Mouse (Mus musculus): ENCODE data around the gene Wnt1.

Gene Wnt1

DNA sequence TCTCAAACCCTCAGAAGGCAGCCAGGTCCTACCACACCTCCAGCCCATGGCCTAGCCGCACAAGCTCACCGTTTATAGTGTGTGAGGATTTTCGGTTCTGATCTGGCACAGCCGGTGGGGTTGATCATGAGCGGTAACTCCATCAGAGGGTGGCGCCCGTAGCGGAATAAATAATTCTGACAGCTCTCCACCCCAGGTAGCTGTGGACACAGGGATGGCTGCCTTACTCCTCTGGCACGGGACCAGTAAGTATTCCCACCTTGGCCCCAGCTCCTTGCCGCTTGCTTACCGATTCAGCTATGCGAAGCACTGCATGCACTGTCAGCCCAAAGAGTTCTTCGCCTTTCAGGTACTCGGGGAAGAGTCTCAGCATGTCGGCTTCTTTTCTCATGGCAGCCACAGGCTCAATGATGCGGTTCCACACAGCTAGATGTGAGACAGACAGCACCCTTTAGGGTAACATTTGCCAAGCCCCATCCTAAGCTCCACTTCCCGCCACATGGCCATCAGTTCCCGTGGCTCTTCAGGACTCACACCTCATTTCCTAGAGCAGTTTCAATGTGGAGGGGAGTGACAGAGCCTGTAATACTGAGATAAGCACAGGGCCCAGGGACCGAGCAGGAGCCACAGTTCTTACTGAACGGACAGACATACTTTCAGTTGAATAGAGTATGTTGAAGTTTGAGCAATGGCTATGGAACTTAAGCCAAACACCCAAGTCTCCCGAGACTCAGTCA, 47.5 kb downstream of the Wnt1 start:
- no peak for DNase-seq (ENCODE audit: low spot score)

DNA sequence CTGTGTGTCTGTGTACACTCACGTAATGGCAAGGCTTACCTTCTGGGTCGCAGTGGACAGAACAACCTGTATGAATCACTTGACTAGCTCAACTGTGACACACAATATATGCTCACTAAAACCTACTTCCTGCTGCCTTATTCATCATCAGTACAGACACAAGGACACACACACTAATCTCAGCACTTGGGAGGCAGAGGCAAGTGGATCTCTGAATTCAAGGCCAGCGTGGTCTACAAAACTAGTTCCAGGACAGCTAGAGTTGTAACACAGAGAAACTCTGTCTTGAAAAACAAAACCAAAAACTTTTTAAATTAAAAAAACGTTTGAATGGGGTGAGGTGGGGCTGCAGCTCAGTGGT, 48.1 kb downstream of the Wnt1 start:
- no peak for DNase-seq (ENCODE audit: low spot score)

GRCm38 (mm10) chr15:98839161-98839560, 49.5 kb downstream of the Wnt1 start:
- DNase-seq (ENCODE audit: low spot score): no peak

- no peak for DNase-seq (ENCODE audit: low spot score)
Observed at GRCm38 (mm10) chr15:98839671-98840585, 50.3 kb downstream of the Wnt1 start.

All from yolk sac, embryonic 10.5 days (tissue).